Mouse (Mus musculus): ENCODE measurements around the gene Cars2. TPM values are rescaled to one million over a fixed set of nuclear protein-coding genes. Genes with fewer than 3 reads are reported as not detected.
"Not testable (repeated sequence)": the region's sequence is repeated elsewhere in the genome, so short reads cannot be mapped to it uniquely, and the experiment has no call there.

The Cars2 gene
- total RNA-seq, 2 experiments from 2014 or later, result 31.9 to 36.3 TPM

DNA sequence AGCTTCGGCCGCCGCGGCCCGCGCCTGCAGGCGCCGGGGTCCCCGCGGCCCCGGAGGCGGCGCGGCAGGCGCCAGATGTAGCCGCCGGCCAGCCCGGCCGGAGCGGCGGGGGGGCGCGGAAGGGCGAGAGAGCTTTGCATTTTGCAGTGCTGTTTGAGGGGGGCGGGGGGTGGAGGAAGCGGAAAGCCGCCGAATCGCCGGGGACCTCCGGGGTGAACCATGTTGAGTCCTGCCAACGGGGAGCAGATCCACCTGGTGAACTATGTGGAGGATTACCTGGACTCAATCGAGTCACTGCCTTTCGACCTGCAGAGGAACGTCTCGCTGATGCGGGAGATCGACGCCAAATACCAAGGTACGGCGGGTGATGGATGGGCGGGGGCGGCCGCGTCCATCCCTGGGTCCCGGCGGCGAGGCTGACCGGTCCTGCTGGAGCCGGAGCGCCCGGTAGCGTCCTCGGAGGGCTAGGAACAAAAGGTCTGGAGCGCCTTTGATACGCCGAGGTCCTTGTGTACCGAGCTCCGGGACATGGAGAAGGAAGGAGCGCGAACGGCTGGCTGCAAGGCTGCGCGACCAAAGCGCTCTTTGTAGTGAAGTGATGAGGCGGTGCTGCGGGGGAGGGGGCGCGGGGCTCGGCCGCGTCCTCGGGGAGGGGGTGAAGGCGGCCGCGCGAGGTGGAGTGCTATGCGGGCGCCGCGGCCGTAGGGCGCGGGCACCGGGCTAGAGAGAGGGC lies 6.3 kb upstream of the Cars2 start:
- peak; percentile 41 for DNase-seq

DNA sequence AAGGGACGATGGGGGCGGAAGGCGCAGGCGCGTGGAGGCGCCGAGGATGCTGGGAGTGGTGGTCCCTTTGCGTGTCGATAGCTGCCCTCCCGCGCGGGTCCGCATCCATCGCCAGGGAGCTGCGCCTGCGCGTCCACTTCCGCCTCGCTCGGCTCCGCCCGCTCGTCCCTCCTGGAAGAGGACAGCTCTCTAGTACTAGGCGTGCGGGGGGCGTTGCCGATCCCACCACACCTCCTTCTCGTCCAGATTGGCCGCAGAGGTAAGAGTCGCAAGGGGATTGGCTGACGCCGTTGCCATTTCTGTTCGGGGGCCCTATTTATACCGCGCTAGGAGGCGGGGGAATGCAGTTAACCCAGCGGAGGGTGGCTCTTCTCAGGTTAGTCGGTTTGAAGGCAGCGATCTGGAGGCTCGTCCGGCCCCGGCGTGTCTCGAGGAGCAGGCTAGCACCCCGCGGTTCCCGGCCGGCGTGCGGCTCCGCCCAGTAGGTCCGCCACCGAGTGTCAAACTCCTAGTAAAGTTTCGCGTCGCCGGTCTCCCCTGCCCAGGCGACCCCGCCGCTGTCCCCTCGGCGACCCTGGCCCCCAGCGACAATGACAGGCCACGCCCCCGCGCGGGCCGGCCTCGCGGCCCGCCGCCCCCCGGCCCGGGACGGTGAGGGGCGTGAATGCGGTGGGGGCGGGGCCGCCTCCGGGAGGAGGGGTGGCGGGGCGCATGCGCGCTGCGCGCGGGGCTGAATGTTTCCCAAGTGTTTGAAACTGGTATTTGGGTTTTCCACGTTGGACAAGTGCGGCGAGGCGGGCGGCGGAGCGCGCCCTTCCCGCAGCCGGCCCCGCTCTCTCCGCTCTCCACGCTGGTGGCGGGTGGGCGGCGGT lies 5.4 kb upstream of the Cars2 start:
- peak; percentile 99 for DNase-seq

DNA sequence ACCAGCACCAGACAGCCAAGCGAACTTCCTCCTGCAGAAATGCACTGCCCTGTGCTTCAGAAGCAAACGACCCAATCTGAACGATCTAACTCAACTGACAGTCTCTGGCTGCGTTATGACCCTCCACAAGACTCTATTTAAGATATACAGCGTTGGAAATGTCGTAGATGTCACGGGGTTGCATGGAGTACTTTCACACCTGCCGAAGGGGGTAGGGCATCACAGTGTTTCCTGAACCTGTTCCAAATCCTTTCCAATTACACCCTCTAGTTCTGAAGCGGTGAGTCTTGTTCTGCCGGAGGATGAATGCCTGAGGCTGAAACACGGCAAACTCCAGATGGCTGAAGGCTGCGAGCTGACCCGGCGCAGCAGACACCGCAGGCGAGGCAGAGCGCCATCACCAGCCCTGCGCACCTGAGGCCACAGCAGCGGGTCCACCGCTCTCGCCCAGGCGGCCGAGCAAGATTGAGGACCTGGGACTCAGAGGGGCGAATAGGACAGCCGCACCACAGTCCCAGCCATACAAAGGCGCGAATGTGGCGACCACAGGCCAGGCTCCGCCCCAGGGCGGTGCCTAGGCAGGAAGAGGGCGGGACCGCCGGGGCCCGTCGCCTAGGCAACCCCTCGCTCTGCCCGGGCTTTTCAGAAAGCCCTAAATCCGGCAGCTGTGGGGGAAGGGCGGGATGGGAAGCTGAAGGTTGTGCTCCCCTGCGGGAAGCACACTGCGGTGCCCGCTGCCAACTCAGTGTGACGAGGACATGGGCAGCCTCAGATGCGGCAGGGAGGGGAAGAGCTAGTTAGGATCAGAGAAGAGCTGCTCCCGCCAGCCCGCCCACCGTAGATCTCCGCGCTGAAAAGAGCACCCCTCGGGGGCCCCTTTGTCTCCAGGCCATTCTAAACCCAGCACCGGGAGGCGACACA lies 4.5 kb upstream of the Cars2 start, which contains the start of gene Ing1:
Gene Ing1, plus strand, starts transcription at position 773 of the 921 bp plus-strand sequence.
- DNase-seq, result peak; percentile 95

DNA sequence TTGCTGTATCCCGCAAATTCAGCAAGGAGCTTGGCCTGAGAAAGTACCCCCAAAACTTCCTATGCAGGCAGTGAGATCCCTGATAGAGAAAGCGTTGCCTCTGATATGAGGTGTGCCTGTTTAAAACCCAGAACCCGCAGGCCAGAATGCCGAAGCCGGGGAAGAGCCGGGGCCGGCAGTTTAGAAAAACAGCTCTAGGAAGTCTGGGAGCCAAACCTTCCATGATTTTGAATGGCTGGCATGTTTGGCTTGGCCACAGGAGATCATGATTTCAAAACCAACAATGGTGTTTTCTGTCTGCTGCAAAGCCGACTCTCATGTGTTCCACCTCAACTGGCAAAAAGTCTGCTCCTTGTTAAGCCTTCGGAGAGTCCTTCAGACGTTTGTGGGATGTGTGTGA lies 1.8 kb upstream of the Cars2 start:
- no peak for DNase-seq

GRCm38 (mm10) chr8:11551497-11551896 lies 914 bp upstream of the Cars2 start:
- DNase-seq, result not testable (repeated sequence)

DNA sequence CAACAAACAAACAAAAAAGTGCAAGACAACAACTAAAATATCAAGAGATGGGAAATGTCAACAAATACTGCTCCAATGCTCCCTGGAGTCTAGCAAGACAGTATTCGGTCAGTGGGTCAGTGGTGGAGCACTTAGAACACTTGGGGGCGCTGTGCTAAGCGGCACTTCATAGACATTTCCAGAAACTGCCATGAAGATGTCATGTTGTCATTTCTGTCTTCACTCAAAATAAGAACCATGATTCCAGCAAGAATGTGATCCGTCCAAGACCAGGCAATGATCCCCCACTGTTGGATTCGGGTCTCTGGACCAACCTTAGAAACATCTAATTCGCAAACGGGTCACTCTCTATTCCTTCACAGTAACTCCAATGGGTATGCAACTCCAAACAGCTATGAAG lies 877 bp downstream of the Cars2 start:
- DNase-seq, result peak; percentile 70

DNA sequence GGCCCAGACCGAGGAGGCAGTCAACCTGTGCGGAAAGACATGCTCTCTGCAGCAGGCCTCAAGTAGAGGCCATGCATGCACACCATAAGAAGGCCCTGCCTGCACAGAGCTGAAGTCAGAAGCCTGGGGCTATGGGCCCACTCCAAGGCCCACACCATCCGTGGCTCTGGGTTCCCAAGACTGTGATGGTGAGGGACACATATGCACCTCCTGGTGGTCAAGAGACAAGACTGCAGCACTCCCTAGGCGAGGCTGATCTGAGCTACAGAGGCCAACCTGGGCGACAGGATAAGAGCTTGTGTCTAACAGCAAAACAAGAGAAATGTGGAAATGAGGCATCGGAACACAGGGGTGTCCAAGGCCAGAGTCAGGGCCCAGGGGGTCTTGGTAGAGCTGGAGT lies 3.5 kb downstream of the Cars2 start:
- no peak for DNase-seq

DNA sequence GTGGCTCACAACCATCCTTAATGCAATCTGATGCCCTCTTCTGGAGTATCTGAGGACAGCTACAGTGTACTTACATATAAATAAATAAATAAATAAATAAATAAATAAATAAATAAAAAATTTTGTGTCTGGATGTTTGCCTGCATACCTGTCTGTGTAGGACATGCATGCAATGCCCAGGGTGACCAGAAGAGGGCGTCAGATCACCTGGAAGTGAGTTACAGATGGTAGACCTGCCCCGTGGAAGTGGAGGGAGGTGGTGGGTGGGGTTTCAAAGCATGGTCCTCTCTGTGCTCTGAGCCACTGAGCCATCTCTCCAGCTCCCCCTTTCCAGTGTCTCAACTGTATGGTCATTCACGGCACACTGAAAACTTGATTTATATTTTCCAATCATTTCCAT lies 6.2 kb downstream of the Cars2 start:
- DNase-seq, result peak; percentile 70

- DNase-seq, result no peak
Observed at GRCm38 (mm10) chr8:11542866-11543265, 7.7 kb downstream of the Cars2 start.

- DNase-seq, result no peak
Observed at GRCm38 (mm10) chr8:11542031-11542430, 8.6 kb downstream of the Cars2 start.

GRCm38 (mm10) chr8:11540182-11540581 lies 10.4 kb downstream of the Cars2 start:
- no peak for DNase-seq

- no peak for DNase-seq
Observed at GRCm38 (mm10) chr8:11539049-11539448, 11.5 kb downstream of the Cars2 start.

GRCm38 (mm10) chr8:11534494-11534893 lies 16.1 kb downstream of the Cars2 start:
- no peak for DNase-seq

GRCm38 (mm10) chr8:11530849-11531248 lies 19.7 kb downstream of the Cars2 start:
- DNase-seq, result no peak

- DNase-seq, result no peak
Observed at GRCm38 (mm10) chr8:11530155-11530770, 20.3 kb downstream of the Cars2 start.

DNA sequence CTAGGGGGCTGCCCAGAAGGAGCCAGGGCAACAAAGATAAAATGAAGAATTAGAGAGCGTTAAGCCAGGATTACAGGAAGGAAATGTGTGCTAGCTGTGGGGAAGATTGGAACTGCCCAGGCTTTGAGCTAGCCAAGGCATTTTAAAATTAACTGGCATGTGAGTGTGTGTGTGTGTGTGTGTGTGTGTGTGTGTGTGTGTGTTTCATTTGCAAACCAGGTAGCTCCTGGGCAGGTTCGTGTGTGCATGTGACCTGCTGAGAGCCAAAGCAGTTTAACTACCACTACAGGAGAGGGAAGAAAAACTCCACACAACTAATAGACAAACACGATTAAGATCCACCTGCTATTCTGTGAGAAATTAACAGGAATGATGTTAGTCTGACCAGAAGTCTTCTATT lies 27.3 kb downstream of the Cars2 start:
- no peak for DNase-seq

GRCm38 (mm10) chr8:11518676-11519075 lies 31.9 kb downstream of the Cars2 start:
- DNase-seq, result no peak

DNA sequence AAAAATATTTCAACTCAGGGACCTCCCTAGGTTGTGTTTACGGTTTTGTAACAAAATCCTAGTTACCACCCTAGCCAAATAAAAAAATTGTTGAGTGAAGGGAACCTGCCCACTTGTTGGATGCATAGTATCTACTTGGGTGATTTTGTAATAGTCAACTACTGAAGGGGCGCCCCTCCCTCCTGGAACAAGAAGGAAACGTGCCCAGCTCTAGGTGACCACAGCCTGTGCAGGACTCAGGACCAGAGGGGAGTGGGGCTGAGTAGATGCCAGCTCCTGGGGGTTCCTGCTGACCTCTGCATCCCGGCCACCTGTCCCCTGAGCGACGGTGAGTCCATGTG lies 32.6 kb downstream of the Cars2 start:
- no peak for DNase-seq

GRCm38 (mm10) chr8:11517366-11518055 lies 33.1 kb downstream of the Cars2 start:
- no peak for DNase-seq

DNA sequence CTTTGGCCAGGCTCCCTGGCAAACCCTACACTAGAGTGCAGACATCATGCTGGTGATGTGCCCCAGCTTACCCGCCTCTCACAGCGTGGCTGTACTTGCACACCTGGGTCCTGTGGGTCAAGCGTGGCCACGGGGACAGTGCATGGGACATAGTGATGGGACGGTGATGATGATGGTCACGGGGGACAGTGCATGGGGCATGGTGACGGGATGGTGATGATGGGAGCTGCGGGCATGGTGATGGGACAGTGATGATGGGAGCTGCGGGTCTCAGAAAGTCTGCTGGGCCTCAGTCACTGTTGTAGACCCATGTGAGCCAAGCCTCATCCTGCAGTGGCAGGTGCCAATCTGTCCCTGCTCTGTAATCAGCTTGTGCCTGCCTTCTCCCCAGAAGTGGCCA lies 34.3 kb downstream of the Cars2 start:
- no peak for DNase-seq

- DNase-seq, result no peak
Observed at GRCm38 (mm10) chr8:11513247-11513646, 37.3 kb downstream of the Cars2 start.

GRCm38 (mm10) chr8:11512711-11513110 lies 37.9 kb downstream of the Cars2 start:
- no peak for DNase-seq

Measured in heart, postnatal 4 days (tissue).